Mouse (Mus musculus) ES-Bruce4 (cell line): Measurements from ENCODE around the gene Lmx1b.

Experiments used
- EP300 ChIP-seq: IDR thresholded peaks from 2 replicates; pipeline ENCODE4 v1.6.1; 2011; ENCODE audit warnings: low read depth, low read length; ENCODE audit not compliant: insufficient read depth
- POLR2A ChIP-seq: IDR thresholded peaks from one replicate; pipeline ENCODE4 v1.8.1; 2011; ENCODE audit warnings: low read length; ENCODE audit not compliant: insufficient read depth

GRCm38 (mm10) chr2:33683594-33683993, 43.3 kb upstream of the Lmx1b start:
- TF ChIP-seq EP300 (no peak), POLR2A (no peak)
